Mouse (Mus musculus): ENCODE data around the gene Cyp2d26. TPM values are rescaled to one million over a fixed set of nuclear protein-coding genes. Genes with fewer than 3 reads are reported as not detected.
A peak's percentile ranks its signal among the peaks of the same experiment; 100 is the strongest.

Cyp2d26 gene
- 780 and 833 TPM in 2 replicates for polyA plus RNA-seq (2012; rRNA removed)

DNA sequence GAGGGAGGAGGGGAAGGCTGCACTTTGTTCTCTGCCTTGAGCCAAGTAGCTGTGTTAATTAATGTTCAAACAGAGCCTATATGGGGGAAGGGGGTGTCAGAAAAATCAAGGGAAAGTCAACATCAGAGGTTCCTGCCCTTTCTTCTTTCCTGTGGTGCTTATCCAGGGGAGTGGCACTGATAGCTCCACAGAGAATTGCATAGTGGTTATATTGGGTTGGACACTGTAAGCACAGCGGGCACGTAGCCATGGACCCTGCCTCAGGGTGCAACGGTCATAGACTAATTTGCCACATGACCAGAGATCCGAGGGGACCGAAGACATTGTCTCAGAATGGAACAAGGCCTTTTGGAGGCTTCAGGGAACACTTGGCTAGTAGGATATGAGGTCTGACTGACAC, at the start of gene Cyp2d26:
Gene Cyp2d26 (minus strand): TSS at position 18 of the 400 bp plus-strand sequence.
- TF ChIP-seq POLR2A (IDR thresholded peaks at IDR 0.05; ENCODE audit: low read depth, low read length), result no peak
- TF ChIP-seq CTCF (conservative IDR thresholded peaks at IDR 0.05; ENCODE audit: insufficient read depth, insufficient read length, low read depth, low read length), result no peak
- Histone ChIP-seq H3K36me3 (ENCODE audit: control insufficient read depth, insufficient read depth, low read length) (no peaks in the 10 kb centered on the region), H3K4me1 (ENCODE audit: control insufficient read depth, insufficient read depth, low read length) (peaks cover 2% of the 10 kb centered on the region; the same call in 1 of the 2 replicates), H3K27ac (ENCODE audit: insufficient read depth, low read depth, low read length) (peak within 1 kb of the TSS; percentile 90), H3K27me3 (replicated peaks; ENCODE audit: control insufficient read depth, insufficient read depth, low read length) (no peaks in the 10 kb centered on the region), H3K4me3 (ENCODE audit: insufficient read depth, low read depth, low read length) (peak within 1 kb of the TSS; percentile 51)
- WGBS, result 46% methylated on average over 5 of the region's 5 CpGs
- DNase-seq, result peak; percentile 91

GRCm38 (mm10) chr15:82839146-82839545, 45.1 kb upstream of the Cyp2d26 start:
- no peaks in the 10 kb centered on the region for H3K36me3 ChIP-seq (ENCODE audit: control insufficient read depth, insufficient read depth, low read length)

GRCm38 (mm10) chr15:82829917-82830316, 35.8 kb upstream of the Cyp2d26 start:
- Histone ChIP-seq H3K27ac (ENCODE audit: insufficient read depth, low read depth, low read length) (no peak overlapping the region), H3K4me3 (ENCODE audit: insufficient read depth, low read depth, low read length) (no peak overlapping the region), H3K4me1 (ENCODE audit: control insufficient read depth, insufficient read depth, low read length) (no peaks in the 10 kb centered on the region), H3K27me3 (replicated peaks; ENCODE audit: control insufficient read depth, insufficient read depth, low read length) (no peaks in the 10 kb centered on the region), H3K36me3 (ENCODE audit: control insufficient read depth, insufficient read depth, low read length) (no peaks in the 10 kb centered on the region; the same call in 1 of the 2 replicates)
- DNase-seq, result no peak
- WGBS, result 88% methylated on average over 6 of the region's 6 CpGs
- no peak for TF ChIP-seq CTCF (conservative IDR thresholded peaks at IDR 0.05; ENCODE audit: insufficient read depth, insufficient read length, low read depth, low read length)
- TF ChIP-seq POLR2A (IDR thresholded peaks at IDR 0.05; ENCODE audit: low read depth, low read length), result no peak

More at GRCm38 (mm10) chr15:82839146-82839545, 45.1 kb upstream of the Cyp2d26 start:
- H3K27ac ChIP-seq (ENCODE audit: insufficient read depth, low read depth, low read length), result no peak overlapping the region
- H3K4me3 ChIP-seq (ENCODE audit: insufficient read depth, low read depth, low read length), result no peak overlapping the region
- WGBS, result 99% methylated on average over 3 of the region's 3 CpGs
- no peaks in the 10 kb centered on the region for H3K4me1 ChIP-seq (ENCODE audit: control insufficient read depth, insufficient read depth, low read length)
- no peak for TF ChIP-seq CTCF (conservative IDR thresholded peaks at IDR 0.05; ENCODE audit: insufficient read depth, insufficient read length, low read depth, low read length)
- TF ChIP-seq POLR2A (IDR thresholded peaks at IDR 0.05; ENCODE audit: low read depth, low read length), result no peak
- H3K27me3 ChIP-seq (replicated peaks; ENCODE audit: control insufficient read depth, insufficient read depth, low read length), result no peaks in the 10 kb centered on the region
- DNase-seq, result no peak

GRCm38 (mm10) chr15:82825866-82826265, 31.8 kb upstream of the Cyp2d26 start:
- Histone ChIP-seq H3K4me3 (ENCODE audit: insufficient read depth, low read depth, low read length) (no peak overlapping the region), H3K4me1 (ENCODE audit: control insufficient read depth, insufficient read depth, low read length) (no peaks in the 10 kb centered on the region), H3K27ac (ENCODE audit: insufficient read depth, low read depth, low read length) (no peak overlapping the region), H3K27me3 (replicated peaks; ENCODE audit: control insufficient read depth, insufficient read depth, low read length) (no peaks in the 10 kb centered on the region), H3K36me3 (ENCODE audit: control insufficient read depth, insufficient read depth, low read length) (no peaks in the 10 kb centered on the region; the same call in 1 of the 2 replicates)
- DNase-seq, result no peak
- TF ChIP-seq POLR2A (IDR thresholded peaks at IDR 0.05; ENCODE audit: low read depth, low read length) (no peak), CTCF (conservative IDR thresholded peaks at IDR 0.05; ENCODE audit: insufficient read depth, insufficient read length, low read depth, low read length) (no peak)

DNA sequence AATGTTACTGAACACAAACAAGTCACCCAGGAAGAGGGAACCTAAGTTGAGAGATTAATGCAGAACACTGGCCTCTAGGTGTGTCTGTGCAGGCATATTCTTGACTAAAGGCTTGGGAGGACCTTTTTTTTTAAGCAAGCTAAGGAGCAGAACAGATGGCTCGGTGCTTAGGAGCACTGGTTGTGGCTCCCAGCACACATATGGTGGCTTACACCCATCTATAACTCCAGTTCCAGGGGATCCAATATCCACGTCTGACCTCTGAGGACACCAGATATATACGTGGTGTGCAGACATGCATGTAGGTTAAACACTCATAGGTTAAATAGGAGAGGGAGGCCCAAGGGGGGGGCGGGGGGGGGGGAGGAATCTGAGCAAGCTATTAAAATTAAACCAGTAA, 28.3 kb upstream of the Cyp2d26 start:
- no peak for DNase-seq
- no peak for TF ChIP-seq CTCF (conservative IDR thresholded peaks at IDR 0.05; ENCODE audit: insufficient read depth, insufficient read length, low read depth, low read length)
- no peak for TF ChIP-seq POLR2A (IDR thresholded peaks at IDR 0.05; ENCODE audit: low read depth, low read length)
- no peak overlapping the region for H3K4me3 ChIP-seq (ENCODE audit: insufficient read depth, low read depth, low read length)
- H3K4me1 ChIP-seq (ENCODE audit: control insufficient read depth, insufficient read depth, low read length), result no peaks in the 10 kb centered on the region
- 76% methylated on average over 3 of the region's 4 CpGs for WGBS
- H3K36me3 ChIP-seq (ENCODE audit: control insufficient read depth, insufficient read depth, low read length), result no peaks in the 10 kb centered on the region
- no peaks in the 10 kb centered on the region for H3K27me3 ChIP-seq (replicated peaks; ENCODE audit: control insufficient read depth, insufficient read depth, low read length)
- H3K27ac ChIP-seq (ENCODE audit: insufficient read depth, low read depth, low read length), result no peak overlapping the region

- TF ChIP-seq CTCF (conservative IDR thresholded peaks at IDR 0.05; ENCODE audit: insufficient read depth, insufficient read length, low read depth, low read length), result no peak
- no peak for TF ChIP-seq POLR2A (IDR thresholded peaks at IDR 0.05; ENCODE audit: low read depth, low read length)
- WGBS, result 92% methylated on average over 1 of the region's 1 CpGs
- H3K27me3 ChIP-seq (replicated peaks; ENCODE audit: control insufficient read depth, insufficient read depth, low read length), result no peaks in the 10 kb centered on the region
- H3K4me3 ChIP-seq (ENCODE audit: insufficient read depth, low read depth, low read length), result no peak overlapping the region
- no peaks in the 10 kb centered on the region for H3K4me1 ChIP-seq (ENCODE audit: control insufficient read depth, insufficient read depth, low read length)
- DNase-seq, result no peak
- no peak overlapping the region for H3K27ac ChIP-seq (ENCODE audit: insufficient read depth, low read depth, low read length)
- H3K36me3 ChIP-seq (ENCODE audit: control insufficient read depth, insufficient read depth, low read length), result no peaks in the 10 kb centered on the region
Measured at GRCm38 (mm10) chr15:82821657-82822056, 27.6 kb upstream of the Cyp2d26 start.

- Histone ChIP-seq H3K27me3 (replicated peaks; ENCODE audit: control insufficient read depth, insufficient read depth, low read length) (no peaks in the 10 kb centered on the region), H3K4me1 (ENCODE audit: control insufficient read depth, insufficient read depth, low read length) (no peaks in the 10 kb centered on the region), H3K36me3 (ENCODE audit: control insufficient read depth, insufficient read depth, low read length) (no peaks in the 10 kb centered on the region; the same call in 1 of the 2 replicates), H3K4me3 (ENCODE audit: insufficient read depth, low read depth, low read length) (no peak overlapping the region), H3K27ac (ENCODE audit: insufficient read depth, low read depth, low read length) (no peak overlapping the region)
- DNase-seq, result no peak
- TF ChIP-seq CTCF (conservative IDR thresholded peaks at IDR 0.05; ENCODE audit: insufficient read depth, insufficient read length, low read depth, low read length) (no peak), POLR2A (IDR thresholded peaks at IDR 0.05; ENCODE audit: low read depth, low read length) (no peak)
- 81% methylated on average over 4 of the region's 4 CpGs for WGBS
Measured at GRCm38 (mm10) chr15:82815296-82815695, 21.2 kb upstream of the Cyp2d26 start.

All from kidney, adult 2 months (tissue).